Mouse (Mus musculus) brain, adult 2 months (tissue): ENCODE results near the gene Rsf1.
A peak's percentile ranks its signal among the peaks of the same experiment; 100 is the strongest.

Experiments used
- DNase-seq: peaks from one replicate; pipeline ENCODE4 v3.0.0; 2011; ENCODE audit warnings: low read depth, low spot score

Gene Rsf1

GRCm38 (mm10) chr7:97631290-97631689 is 51.6 kb downstream of the Rsf1 start:
- DNase-seq, result no peak

DNA sequence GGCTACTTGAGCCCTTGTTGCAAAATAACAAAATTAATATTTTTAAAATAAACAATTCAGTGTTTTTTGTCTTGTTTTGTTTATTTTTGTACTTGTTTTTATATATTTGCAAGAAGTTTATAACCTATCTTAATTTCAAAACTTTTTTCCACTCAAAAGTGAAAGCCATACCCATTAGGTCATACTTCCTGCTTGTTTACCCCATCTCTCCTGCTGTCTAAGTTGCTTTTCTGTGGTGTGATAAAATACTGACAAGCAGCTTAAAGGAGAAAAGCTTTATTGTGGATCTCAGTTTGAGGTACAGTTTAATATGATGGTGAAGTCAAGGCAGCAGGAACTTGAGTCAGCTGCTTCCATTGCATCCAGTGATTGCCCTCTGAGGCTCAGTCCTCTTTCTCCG is 53.2 kb downstream of the Rsf1 start:
- DNase-seq, result no peak

- no peak for DNase-seq
Observed at GRCm38 (mm10) chr7:97645060-97645459, 65.4 kb downstream of the Rsf1 start.

GRCm38 (mm10) chr7:97647656-97648055 is 68.0 kb downstream of the Rsf1 start:
- no peak for DNase-seq

DNA sequence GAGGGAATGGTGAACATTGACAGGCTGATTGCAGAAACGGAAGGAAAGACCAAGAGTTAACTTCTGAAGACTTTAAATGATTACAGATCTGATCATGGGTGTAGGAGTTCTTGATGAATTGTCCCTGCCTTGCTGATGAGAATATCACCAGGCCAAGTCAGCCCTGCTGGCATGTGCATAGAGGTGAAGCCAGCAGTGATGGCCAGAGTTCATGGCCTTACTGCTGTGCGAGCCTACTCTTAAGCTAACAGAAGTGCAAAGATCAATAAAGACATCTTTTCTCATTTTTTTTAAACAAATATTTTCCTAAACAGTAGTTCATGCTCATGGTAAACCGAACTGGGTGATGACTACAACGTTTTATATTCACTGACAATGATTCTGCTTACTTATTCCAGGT is 71.0 kb downstream of the Rsf1 start:
- no peak for DNase-seq

GRCm38 (mm10) chr7:97656144-97656543 is 76.5 kb downstream of the Rsf1 start:
- DNase-seq, result no peak

GRCm38 (mm10) chr7:97661634-97662033 is 81.9 kb downstream of the Rsf1 start:
- no peak for DNase-seq

DNA sequence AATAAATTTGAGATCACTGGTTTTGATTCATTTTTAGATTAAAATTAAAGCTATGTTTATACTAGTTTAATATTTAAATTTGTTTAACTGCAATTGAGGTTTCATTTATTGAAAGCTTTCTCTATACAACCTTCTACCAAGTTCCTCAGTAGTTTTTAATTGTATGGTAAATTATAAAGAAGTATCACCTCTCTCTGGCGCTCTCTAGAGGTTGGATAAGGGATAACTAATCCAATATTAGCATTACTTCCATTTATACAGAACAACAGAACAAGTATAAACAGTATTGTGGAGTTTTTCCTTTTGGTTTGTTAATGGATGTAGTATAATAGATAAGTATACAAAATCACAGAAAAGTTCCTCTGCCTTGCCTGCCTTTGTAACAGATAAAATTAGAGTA is 99.5 kb downstream of the Rsf1 start:
- DNase-seq, result peak; percentile 34

GRCm38 (mm10) chr7:97687831-97688230 is 108.1 kb downstream of the Rsf1 start:
- no peak for DNase-seq

DNA sequence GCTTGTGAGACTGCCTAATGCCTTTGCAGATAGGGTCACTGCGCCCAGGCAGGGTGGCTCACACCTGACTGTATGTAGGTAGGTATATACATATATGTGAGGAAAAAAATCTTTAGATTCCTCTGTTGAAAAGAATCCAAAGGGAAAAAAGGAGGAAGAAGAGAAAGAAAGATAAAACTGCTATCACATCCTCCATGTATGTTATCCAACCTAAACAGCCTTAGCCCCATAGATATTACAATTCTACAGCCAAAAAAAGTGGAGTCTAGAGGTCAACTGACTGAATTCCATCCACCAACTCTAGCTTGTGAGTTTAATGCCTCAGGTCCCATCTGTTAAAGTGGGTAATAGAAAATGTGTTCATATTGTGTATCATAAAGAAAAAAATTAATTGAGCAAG is 115.8 kb downstream of the Rsf1 start:
- DNase-seq, result no peak

DNA sequence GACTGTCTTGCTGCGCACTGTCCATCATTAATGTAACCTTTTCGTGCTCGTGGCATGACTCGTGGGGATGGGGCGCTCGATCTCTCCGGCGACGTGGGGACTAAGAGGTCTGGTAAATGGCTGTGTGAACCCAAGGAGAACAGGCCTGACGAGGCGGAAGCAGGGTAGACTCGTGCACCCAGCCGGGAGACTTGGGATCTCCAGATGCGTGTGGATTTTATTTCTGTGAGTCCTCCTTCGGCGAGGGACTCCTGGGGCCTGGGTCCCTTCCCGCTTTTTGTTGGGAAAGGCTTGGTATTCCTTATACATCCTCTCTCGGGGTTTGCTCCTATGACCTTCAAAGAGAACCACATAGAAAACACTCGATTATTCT is 116.4 kb downstream of the Rsf1 start:
- no peak for DNase-seq

DNA sequence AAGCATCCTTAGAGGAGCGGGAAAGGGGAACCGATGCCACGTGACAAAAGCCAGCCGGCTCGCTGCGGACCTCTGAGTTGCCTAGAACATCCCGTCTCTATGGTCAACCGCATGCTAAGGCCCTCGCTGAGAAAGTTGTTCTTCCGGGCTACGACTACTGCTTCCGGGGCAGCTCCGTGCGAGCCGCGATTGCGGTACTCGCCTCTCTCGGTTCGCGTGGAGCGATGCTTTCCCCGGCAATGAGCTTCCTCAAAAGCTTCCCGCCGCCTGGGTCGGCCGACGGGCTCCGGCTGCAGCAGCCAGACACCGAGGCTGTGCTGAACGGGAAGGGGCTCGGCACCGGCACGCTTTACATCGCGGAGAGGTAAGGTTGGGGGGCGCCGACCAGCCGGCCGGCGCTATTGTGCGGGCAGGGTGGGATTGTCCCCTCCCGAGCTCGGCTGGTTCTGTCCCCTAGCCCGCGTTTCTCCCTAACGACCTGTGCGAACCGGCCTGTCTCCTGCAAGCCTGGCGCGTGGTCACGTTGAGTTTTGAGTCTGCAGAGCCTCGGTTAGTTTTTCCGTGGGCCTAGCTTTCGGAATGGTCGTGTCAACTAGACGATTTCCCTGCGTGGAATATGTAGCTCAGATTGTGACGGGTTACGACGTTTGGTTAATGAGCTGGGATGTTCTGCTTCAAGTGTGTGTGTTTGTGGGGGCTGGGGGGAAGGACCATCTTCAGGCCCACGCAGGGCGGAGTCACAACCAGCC is 117.0 kb downstream of the Rsf1 start, which contains the start of gene Clns1a:
Gene Clns1a (plus strand): TSS at position 129 of the 749 bp plus-strand sequence.
- peak; percentile 97 for DNase-seq

GRCm38 (mm10) chr7:97700173-97700572 is 120.5 kb downstream of the Rsf1 start:
- DNase-seq, result no peak

- DNase-seq, result no peak
Observed at GRCm38 (mm10) chr7:97701106-97701505, 121.4 kb downstream of the Rsf1 start.

DNA sequence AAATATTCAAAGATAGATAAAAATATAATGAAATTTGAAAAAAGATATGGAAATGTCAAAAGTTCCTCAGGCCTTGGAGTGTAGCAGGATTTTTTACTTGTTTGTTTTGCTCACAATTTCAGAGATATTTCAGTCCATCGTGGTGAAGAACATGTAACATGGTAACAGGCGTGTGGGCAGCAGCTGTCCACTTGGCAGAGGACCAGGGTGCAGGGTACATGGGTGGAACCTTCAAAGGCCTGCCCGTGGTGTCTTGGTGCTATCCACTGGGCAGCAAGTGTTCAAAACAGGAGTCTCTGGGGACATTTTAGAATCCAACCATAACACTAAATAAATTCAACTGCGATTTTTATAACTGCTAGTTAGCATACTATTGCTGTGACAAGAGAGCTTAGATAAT is 127.4 kb downstream of the Rsf1 start:
- DNase-seq, result peak; percentile 36

DNA sequence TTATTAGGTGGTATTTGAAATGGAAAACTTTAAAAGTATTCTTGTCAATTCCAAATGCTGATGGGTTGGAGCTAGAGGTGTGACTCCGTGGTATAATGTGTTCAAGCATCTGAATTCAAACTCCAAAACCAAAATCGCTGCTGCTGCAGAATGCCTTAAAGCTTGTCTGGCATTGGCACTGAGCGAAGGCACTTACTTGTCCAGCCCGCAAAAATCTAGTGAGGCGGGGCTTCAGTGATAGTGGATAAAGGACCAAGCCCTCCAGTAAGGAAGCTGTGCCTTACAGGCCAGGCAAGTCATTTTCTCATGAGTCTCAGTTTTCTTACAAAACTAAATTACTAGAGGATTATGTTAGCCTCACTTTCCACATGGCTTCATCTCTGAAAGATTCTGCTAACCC is 128.1 kb downstream of the Rsf1 start:
- no peak for DNase-seq

DNA sequence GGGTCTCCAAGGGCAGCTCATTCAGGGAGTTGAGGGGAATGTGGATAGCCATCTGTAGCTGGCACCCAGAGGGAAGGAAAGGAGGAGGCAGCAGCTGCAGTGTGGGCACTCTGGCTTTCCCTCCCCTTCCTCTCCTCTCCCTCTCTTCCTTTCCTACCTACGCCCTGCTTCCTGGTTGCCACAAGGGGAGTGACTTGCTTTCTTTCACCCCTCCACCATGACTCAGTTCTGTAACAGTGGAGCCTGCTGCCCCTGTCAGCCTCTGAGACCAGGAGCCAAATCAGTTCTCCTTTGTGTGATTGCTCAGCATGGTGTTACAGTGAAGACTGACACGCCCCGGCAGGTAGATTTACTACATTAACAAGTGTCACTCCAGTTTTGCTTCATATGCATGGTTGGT is 129.5 kb downstream of the Rsf1 start:
- peak; percentile 68 for DNase-seq

DNA sequence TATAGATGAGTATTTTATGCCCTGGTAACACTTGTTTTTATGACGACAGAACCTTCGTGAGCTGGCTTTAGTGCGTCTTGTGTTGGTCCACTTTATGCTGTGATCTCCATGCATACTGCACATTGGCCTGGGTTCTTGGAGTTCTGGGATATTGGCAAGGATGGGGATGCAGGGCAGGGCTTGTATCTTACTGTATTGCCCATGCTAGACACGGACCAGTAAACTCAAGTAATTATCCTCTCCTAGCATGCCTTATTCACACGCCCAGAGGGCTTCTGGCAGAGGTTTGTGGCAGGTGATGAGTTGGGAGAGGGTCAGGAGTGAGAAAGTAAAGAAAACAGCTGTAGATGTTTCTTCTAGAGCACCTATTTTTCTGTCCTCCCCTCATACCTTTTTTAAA is 135.0 kb downstream of the Rsf1 start:
- DNase-seq, result no peak

DNA sequence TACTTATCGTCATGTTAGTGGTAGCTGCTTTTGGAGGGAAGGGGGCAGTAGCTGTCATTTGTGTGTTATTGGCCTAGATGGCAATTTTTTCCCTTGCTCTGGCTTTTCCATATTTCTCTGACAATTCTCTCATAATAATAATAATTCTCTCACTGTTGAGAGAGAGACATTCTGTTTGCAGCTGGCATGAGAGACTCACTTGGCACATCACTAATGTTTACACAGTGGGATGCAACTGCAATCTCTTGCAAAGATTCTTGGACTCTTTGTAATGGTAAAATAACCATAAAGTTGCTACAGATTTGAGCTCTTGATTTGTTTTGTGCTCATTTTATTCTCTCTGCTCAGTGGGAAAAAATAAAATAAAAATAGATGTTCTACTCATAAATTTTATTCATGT is 137.6 kb downstream of the Rsf1 start:
- no peak for DNase-seq

DNA sequence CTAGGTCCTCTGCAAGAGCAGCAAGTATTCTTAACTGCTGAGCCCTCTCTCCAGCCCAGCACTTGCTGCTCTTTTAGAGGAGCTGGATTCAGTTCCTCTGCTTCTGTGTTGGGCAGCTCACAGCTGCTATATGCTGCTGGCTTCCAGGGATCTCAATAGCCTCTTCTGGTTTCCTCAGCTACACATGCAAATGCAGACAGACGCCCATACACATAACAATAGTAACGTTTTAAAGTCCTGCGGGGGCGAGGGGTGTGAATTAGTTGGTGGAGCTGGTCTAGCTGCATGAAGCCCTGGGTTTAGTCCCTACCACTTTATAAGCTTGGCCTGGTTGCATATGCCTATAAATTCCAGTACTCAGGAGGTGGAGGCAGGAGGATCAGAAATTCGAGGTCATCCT is 139.4 kb downstream of the Rsf1 start:
- DNase-seq, result peak; percentile 75

- no peak for DNase-seq
Observed at GRCm38 (mm10) chr7:97720109-97720508, 140.4 kb downstream of the Rsf1 start.

DNA sequence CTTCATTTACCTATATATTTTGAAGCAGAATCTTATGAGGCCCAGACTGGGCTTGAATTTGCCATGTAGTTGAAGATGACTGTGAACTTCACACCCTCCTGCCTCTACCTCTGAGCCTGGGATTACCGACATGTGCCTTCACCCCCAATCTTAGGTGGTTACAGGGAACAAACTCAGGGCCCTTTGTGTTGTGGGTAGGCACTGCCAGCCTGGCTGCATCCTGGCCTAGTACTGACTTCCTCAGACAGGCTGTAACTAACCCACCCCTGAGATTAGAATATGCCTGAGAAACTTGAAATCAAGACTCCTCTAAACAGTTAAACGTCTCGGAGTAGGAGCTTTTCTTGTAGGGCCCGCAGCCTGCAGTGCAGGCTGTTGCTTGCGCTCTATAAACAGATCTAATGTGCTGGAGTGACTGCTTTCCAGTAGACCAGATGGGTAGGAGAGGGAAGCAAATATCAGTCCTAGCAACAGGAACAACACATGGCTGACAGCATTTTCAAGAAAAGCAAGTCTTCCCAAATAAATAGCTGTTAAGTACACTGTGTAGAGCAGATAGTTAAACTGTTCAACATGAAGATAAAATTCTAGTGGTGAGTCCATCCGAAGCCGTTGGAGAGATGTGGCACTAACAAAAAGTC is 142.7 kb downstream of the Rsf1 start:
- DNase-seq, result peak; percentile 61
